Mouse (Mus musculus) E14TG2a.4 (cell line): ENCODE results near the gene Ercc8.

Source experiments
- CTCF ChIP-seq: conservative IDR thresholded peaks from 2 replicates; pipeline ENCODE4 v1.5.1; 2014; ENCODE audit warnings: low read length
- NANOG ChIP-seq: IDR thresholded peaks from 2 replicates; pipeline ENCODE4 v1.6.1; 2014; ENCODE audit warnings: borderline replicate concordance, low read length, mixed read lengths
- POU5F1 ChIP-seq: IDR thresholded peaks from 2 replicates; pipeline ENCODE4 v1.6.1; 2014; ENCODE audit warnings: low read length, borderline replicate concordance

DNA sequence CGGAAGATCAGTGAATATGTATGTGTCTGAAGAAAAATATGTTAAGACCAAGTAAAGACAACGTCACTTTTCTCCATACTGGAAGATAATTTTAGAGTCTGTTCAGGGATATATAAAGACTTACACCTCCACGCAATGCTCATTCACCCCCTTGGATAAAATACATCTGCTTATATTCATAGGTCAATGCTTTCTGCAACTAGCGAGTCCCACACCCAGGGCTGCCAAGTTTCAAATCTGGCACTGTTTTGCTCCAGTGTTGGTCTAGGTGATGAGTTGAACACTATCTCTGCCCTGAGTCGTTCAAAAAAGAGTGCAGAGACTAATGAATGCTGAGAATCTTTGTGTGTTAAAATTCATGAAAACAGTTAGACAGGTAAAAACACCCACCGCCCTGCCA lies 47.6 kb upstream of the Ercc8 start:
- TF ChIP-seq CTCF (no peak), POU5F1 (no peak), NANOG (no peak)
